In the genomic region with DNA sequence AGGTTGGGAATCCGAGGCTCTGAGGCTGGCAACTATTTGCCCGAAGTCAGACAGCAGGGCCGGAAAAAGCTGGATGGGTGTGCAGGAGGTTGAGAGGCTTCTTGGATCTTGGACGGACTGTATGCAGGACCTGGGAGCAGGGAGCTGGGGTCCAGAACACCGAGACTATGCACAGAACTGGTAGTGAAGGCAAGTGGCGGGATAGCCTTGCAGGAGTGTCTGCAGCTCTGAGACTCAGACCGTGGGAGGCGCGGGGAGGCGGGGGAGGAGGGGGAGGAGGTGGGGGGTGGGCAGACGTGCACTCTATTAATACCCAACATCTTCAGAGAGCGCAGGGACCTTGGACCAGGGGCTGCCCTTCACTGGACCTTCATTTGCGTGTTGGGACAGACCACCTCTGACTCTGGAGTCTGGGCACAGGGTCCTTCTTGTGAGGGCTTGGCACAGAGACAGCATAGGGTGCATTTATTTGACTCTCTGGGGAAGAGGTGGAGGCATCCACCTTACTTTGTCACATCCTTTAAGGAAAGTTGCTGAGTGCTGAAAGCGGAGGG, we compare ENCODE assay signal across 8 mouse cellular contexts. TPM values are rescaled to one million over a fixed set of nuclear protein-coding genes. Genes with fewer than 3 reads are reported as not detected.
DNase-seq lines count a peak whose midpoint lies in the region; ATAC-seq lines count a peak whose summit lies in the region.
"Had no signal": no experiment of that assay in that cellular context is flagged by ENCODE, and none has a peak within 500 bp of the region (broad histone marks: within the 10 kb centered on the region; RNA-seq: fewer than 3 reads in every experiment).

No protein-coding gene starts in this region.

- peak overlapping the region; percentile 50; the same call in 1 of the 2 replicates for H3K9ac ChIP-seq in lung, embryonic 16.5 days (ENCODE audit: low read length)
- H3K9ac ChIP-seq in forebrain, embryonic 14.5 days (ENCODE audit: low read length), result no peak overlapping the region
- H3K9ac ChIP-seq in limb, embryonic 13.5 days, result 0 out of 2 replicates have a peak overlapping the region, but pooled peaks have one; percentile 26
- no peak overlapping the region for H3K9ac ChIP-seq in stomach, embryonic 14.5 days (replicated peaks; ENCODE audit: low read depth, low read length)

- H3K4me3 ChIP-seq in lung, embryonic 16.5 days (ENCODE audit: low read length), result peak overlapping the region; percentile 38
- H3K4me3 ChIP-seq in forebrain, embryonic 14.5 days (ENCODE audit: low read depth, low read length), result no peak overlapping the region
- peak overlapping the region; percentile 21 for H3K4me3 ChIP-seq in limb, embryonic 13.5 days
- 0 out of 2 replicates have a peak overlapping the region, but pooled peaks have one; percentile 11 for H3K4me3 ChIP-seq in stomach, embryonic 14.5 days (ENCODE audit: low read depth, low read length)

- peaks cover 4% of the 10 kb centered on the region for H3K27me3 ChIP-seq in lung, embryonic 16.5 days (ENCODE audit: control insufficient read depth, insufficient read depth, low read depth, low read length)
- no peaks in the 10 kb centered on the region for H3K27me3 ChIP-seq in forebrain, embryonic 14.5 days (replicated peaks; ENCODE audit: control insufficient read depth, insufficient read depth, low read length)
- H3K27me3 ChIP-seq in limb, embryonic 13.5 days, result peaks cover 34% of the 10 kb centered on the region
- H3K27me3 ChIP-seq in stomach, embryonic 14.5 days (ENCODE audit: control insufficient read depth, insufficient read depth, low read length), result no peaks in the 10 kb centered on the region

- no peaks in the 10 kb centered on the region for H3K36me3 ChIP-seq in lung, embryonic 16.5 days (ENCODE audit: control insufficient read depth, insufficient read depth, low read length)
- H3K36me3 ChIP-seq in forebrain, embryonic 14.5 days (ENCODE audit: control insufficient read depth, insufficient read depth, low read length), result no peaks in the 10 kb centered on the region
- H3K36me3 ChIP-seq in limb, embryonic 13.5 days, result no peaks in the 10 kb centered on the region
- H3K36me3 ChIP-seq in stomach, embryonic 14.5 days (ENCODE audit: control insufficient read depth, insufficient read depth, low read length), result no peaks in the 10 kb centered on the region

- H3K4me2 ChIP-seq in lung, embryonic 16.5 days (ENCODE audit: low read depth, low read length), result peak overlapping the region; percentile 49
- H3K4me2 ChIP-seq in forebrain, embryonic 14.5 days (ENCODE audit: low read length), result peak overlapping the region; percentile 29; the same call in 1 of the 2 replicates
- peak overlapping the region; percentile 50 for H3K4me2 ChIP-seq in limb, embryonic 13.5 days (replicated peaks)
- peak overlapping the region; percentile 32; the same call in 1 of the 2 replicates for H3K4me2 ChIP-seq in stomach, embryonic 14.5 days (replicated peaks; ENCODE audit: low read depth, low read length)

- H3K4me1 ChIP-seq in lung, embryonic 16.5 days (replicated peaks; ENCODE audit: control insufficient read depth, insufficient read depth, low read length), result no peaks in the 10 kb centered on the region
- no peaks in the 10 kb centered on the region for H3K4me1 ChIP-seq in forebrain, embryonic 14.5 days (ENCODE audit: control insufficient read depth, insufficient read depth, low read length)
- peaks cover 9% of the 10 kb centered on the region; the same call in 1 of the 2 replicates for H3K4me1 ChIP-seq in limb, embryonic 13.5 days
- peaks cover 6% of the 10 kb centered on the region; the same call in 1 of the 2 replicates for H3K4me1 ChIP-seq in stomach, embryonic 14.5 days (ENCODE audit: control insufficient read depth, insufficient read depth, low read length)

- WGBS in lung, embryonic 16.5 days, result 12% methylated on average over 14 of the region's 14 CpGs
- 23% methylated on average over 12 of the region's 14 CpGs for WGBS in forebrain, embryonic 14.5 days
- WGBS in limb, embryonic 13.5 days, result 24% methylated on average over 14 of the region's 14 CpGs
- WGBS in stomach, embryonic 14.5 days, result 15% methylated on average over 14 of the region's 14 CpGs

- 0 out of 2 replicates have a peak, but pooled peaks have one; percentile 31 for ATAC-seq in lung, embryonic 16.5 days (ENCODE audit: low read depth)
- no peak for ATAC-seq in forebrain, embryonic 14.5 days
- ATAC-seq in limb, embryonic 13.5 days (ENCODE audit: low FRiP score, low read depth), result no peak
- no peak for ATAC-seq in stomach, embryonic 14.5 days (ENCODE audit: insufficient number of reproducible peaks, insufficient read depth, low FRiP score, low read depth)
- no peak for ATAC-seq in inflammation-experienced regulatory T-cells, adult 6 months

- DNase-seq in lung, postnatal 14 days, result no peak
- DNase-seq in forebrain, embryonic 14.5 days (ENCODE audit: low spot score), result no peak
- no peak for DNase-seq in thymus, postnatal 36 days
- DNase-seq: thymus, postnatal 4 days had no signal

- no peaks in the 10 kb centered on the region for H3K9me3 ChIP-seq in lung, embryonic 16.5 days (ENCODE audit: control insufficient read depth, low read length)
- H3K9me3 ChIP-seq in forebrain, embryonic 14.5 days (replicated peaks; ENCODE audit: control insufficient read depth, low read length), result no peaks in the 10 kb centered on the region
- H3K9me3 ChIP-seq in limb, embryonic 13.5 days, result no peaks in the 10 kb centered on the region
- no peaks in the 10 kb centered on the region for H3K9me3 ChIP-seq in stomach, embryonic 14.5 days (ENCODE audit: control insufficient read depth, low read depth, low read length)

- no peak overlapping the region for H3K27ac ChIP-seq in lung, embryonic 16.5 days (ENCODE audit: low read length)
- H3K27ac ChIP-seq in forebrain, embryonic 14.5 days (ENCODE audit: low read depth, low read length), result no peak overlapping the region
- no peak overlapping the region for H3K27ac ChIP-seq in limb, embryonic 13.5 days
- no peak overlapping the region for H3K27ac ChIP-seq in stomach, embryonic 14.5 days (ENCODE audit: low read length)

RNA-seq across cellular contexts. Expression of gene Ciita, which starts 10.1 kb away (rescaled TPM):
- polyA plus RNA-seq in lung, embryonic 16.5 days (2015; fragmentation: Nextera tagmentation; extraction: Ambion mirVana), result 0.92 and 1.4 TPM in 2 replicates
- polyA plus RNA-seq in forebrain, embryonic 14.5 days (2014; fragmentation: Nextera tagmentation; extraction: Ambion mirVana), result 0.12 and 0.15 TPM in 2 replicates
- polyA plus RNA-seq in limb, embryonic 13.5 days (2015; fragmentation: Nextera tagmentation; extraction: Ambion mirVana), result 0.37 and 0.40 TPM in 2 replicates
- 0.42 and 0.62 TPM in 2 replicates for polyA plus RNA-seq in stomach, embryonic 14.5 days (2014; fragmentation: Nextera tagmentation; extraction: Ambion mirVana)
- 1 to 10 TPM in 2 of 3 experiments, under 1 TPM in 1; 0.86 to 1.8 (median 1.3) TPM for polyA plus RNA-seq in inflammation-experienced regulatory T-cells, adult 6 months (2017; shearing (Covaris generic))

RNA-seq across cellular contexts. Expression of gene Tvp23a, which starts 42.8 kb away (rescaled TPM):
- 7.8 and 8.1 TPM in 2 replicates for polyA plus RNA-seq in lung, embryonic 16.5 days (2015; fragmentation: Nextera tagmentation; extraction: Ambion mirVana)
- 38.9 and 45.8 TPM in 2 replicates for polyA plus RNA-seq in forebrain, embryonic 14.5 days (2014; fragmentation: Nextera tagmentation; extraction: Ambion mirVana)
- polyA plus RNA-seq in limb, embryonic 13.5 days (2015; fragmentation: Nextera tagmentation; extraction: Ambion mirVana), result 22.5 and 23.2 TPM in 2 replicates
- 11.4 and 16.0 TPM in 2 replicates for polyA plus RNA-seq in stomach, embryonic 14.5 days (2014; fragmentation: Nextera tagmentation; extraction: Ambion mirVana)
- 1 to 10 TPM in 1 of 3 experiments, under 1 TPM in 2; 0.75 to 1.7 (median 0.92) TPM for polyA plus RNA-seq in inflammation-experienced regulatory T-cells, adult 6 months (2017; shearing (Covaris generic))

RNA-seq across cellular contexts. Expression of gene Dexi, which starts 52.9 kb away (rescaled TPM):
- 9.7 and 16.2 TPM in 2 replicates for polyA plus RNA-seq in lung, embryonic 16.5 days (2015; fragmentation: Nextera tagmentation; extraction: Ambion mirVana)
- polyA plus RNA-seq in forebrain, embryonic 14.5 days (2014; fragmentation: Nextera tagmentation; extraction: Ambion mirVana), result 16.9 and 21.6 TPM in 2 replicates
- 23.5 and 27.1 TPM in 2 replicates for polyA plus RNA-seq in limb, embryonic 13.5 days (2015; fragmentation: Nextera tagmentation; extraction: Ambion mirVana)
- 25.9 and 28.6 TPM in 2 replicates for polyA plus RNA-seq in stomach, embryonic 14.5 days (2014; fragmentation: Nextera tagmentation; extraction: Ambion mirVana)
- polyA plus RNA-seq in inflammation-experienced regulatory T-cells, adult 6 months (2017; shearing (Covaris generic)), result 1 to 10 TPM; 4.1 to 5.1 (median 4.6) TPM

RNA-seq across cellular contexts. Expression of gene Clec16a, which starts 55.2 kb away (rescaled TPM):
- 27.3 and 30.6 TPM in 2 replicates for polyA plus RNA-seq in lung, embryonic 16.5 days (2015; fragmentation: Nextera tagmentation; extraction: Ambion mirVana)
- 50.2 and 65.6 TPM in 2 replicates for polyA plus RNA-seq in forebrain, embryonic 14.5 days (2014; fragmentation: Nextera tagmentation; extraction: Ambion mirVana)
- 38.2 and 42.1 TPM in 2 replicates for polyA plus RNA-seq in limb, embryonic 13.5 days (2015; fragmentation: Nextera tagmentation; extraction: Ambion mirVana)
- polyA plus RNA-seq in stomach, embryonic 14.5 days (2014; fragmentation: Nextera tagmentation; extraction: Ambion mirVana), result 36.1 and 38.9 TPM in 2 replicates
- 10 to 100 TPM in 1 of 3 experiments, 1 to 10 TPM in 2; 5.7 to 10.2 (median 7.8) TPM for polyA plus RNA-seq in inflammation-experienced regulatory T-cells, adult 6 months (2017; shearing (Covaris generic))

Comparison
In these comparisons a context has a peak if more than half of its experiments do, and no peak if none do; other contexts are left out.
1. H3K9ac ChIP-seq: peak in lung, embryonic 16.5 days (single experiment) and limb, embryonic 13.5 days (single experiment); none in forebrain, embryonic 14.5 days (single experiment) and stomach, embryonic 14.5 days (single experiment).
2. Peak in every context shown above with its lines, with median percentiles within 50 percentile points of each other: H3K4me2 ChIP-seq.